Mouse (Mus musculus) intestine, postnatal 0 days (tissue): ENCODE results near the gene Itgb8. TPM values are rescaled to one million over a fixed set of nuclear protein-coding genes. Genes with fewer than 3 reads are reported as not detected.

ENCODE experiments used
- ATAC-seq: fragments of 200-750 bp; cut with Nextera tagmentation; 2 replicates; pipeline ENCODE4 v1.8.0; 2017; ENCODE audit warnings: mild to moderate bottlenecking, moderate TSS enrichment, moderate library complexity
- H3K27ac ChIP-seq: fragments of 300-500 bp; sonication (generic); 2 replicates; pipeline ENCODE4 v1.5.1; 2014; ENCODE audit warnings: mild to moderate bottlenecking, low read depth, low read length, moderate library complexity
- H3K27me3 ChIP-seq: fragments of 300-500 bp; sonication (generic); replicated peaks from 2 replicates; pipeline ENCODE4 v1.6.1; 2014; ENCODE audit warnings: low read length, mixed read lengths; ENCODE audit not compliant: control insufficient read depth, insufficient read depth
- H3K36me3 ChIP-seq: fragments of 300-500 bp; sonication (generic); 2 replicates; pipeline ENCODE4 v1.6.1; 2014; ENCODE audit warnings: mild to moderate bottlenecking, moderate library complexity; ENCODE audit not compliant: control insufficient read depth, insufficient read depth
- H3K4me1 ChIP-seq: fragments of 300-500 bp; sonication (generic); replicated peaks from 2 replicates; pipeline ENCODE4 v1.6.1; 2014; ENCODE audit warnings: antibody characterized with exemption, low read length, mixed read lengths; ENCODE audit not compliant: control insufficient read depth, insufficient read depth
- H3K4me2 ChIP-seq: fragments of 300-500 bp; sonication (generic); replicated peaks from 2 replicates; pipeline ENCODE4 v1.6.1; 2014; ENCODE audit warnings: low read depth, mild to moderate bottlenecking, moderate library complexity
- H3K4me3 ChIP-seq: fragments of 300-500 bp; sonication (generic); 2 replicates; pipeline ENCODE4 v1.5.1; 2014; ENCODE audit warnings: low read depth, low read length
- H3K9ac ChIP-seq: fragments of 300-500 bp; sonication (generic); 2 replicates; pipeline ENCODE4 v1.6.1; 2014; ENCODE audit warnings: mild to moderate bottlenecking, low read depth, low read length
- H3K9me3 ChIP-seq: fragments of 300-500 bp; sonication (generic); 2 replicates; pipeline ENCODE4 v1.6.1; 2016; ENCODE audit warnings: mixed run types; ENCODE audit not compliant: control insufficient read depth
- CTCF ChIP-seq: sonication (generic); IDR thresholded peaks from 2 replicates; pipeline ENCODE4 v1.5.1; 2016; ENCODE audit warnings: low read depth, mild to moderate bottlenecking, control low read depth, antibody characterized with exemption, moderate library complexity
- WGBS: fragments of 180-500 bp; shearing (Covaris S2); extraction: QIAGEN DNeasy Blood & Tissue Kit; methylation state at CpG from one replicate; pipeline ENCODE4 v1.1.7; 2014; 5-methylcytosine and 5-hydroxymethylcytosine counted together
- polyA plus RNA-seq: library from polyadenylated mRNA; unstranded; fragments of >200 nt; fragmentation: Nextera tagmentation; extraction: Ambion mirVana; gene quantifications from 2 replicates; pipeline ENCODE4 v1.2.1, GENCODE M21; 2015

Gene Itgb8
- polyA plus RNA-seq, 1 experiment from 2014 or later: 1.1 TPM

- Histone ChIP-seq H3K9me3 (no peaks in the 10 kb centered on the region), H3K4me3 (no peak overlapping the region), H3K27ac (no peak overlapping the region), H3K4me2 (no peak overlapping the region), H3K27me3 (no peaks in the 10 kb centered on the region), H3K9ac (no peak overlapping the region), H3K4me1 (no peaks in the 10 kb centered on the region), H3K36me3 (no peaks in the 10 kb centered on the region)
- TF ChIP-seq CTCF: no peak
- no peak for ATAC-seq
These were observed 8.2 kb downstream of the Itgb8 start for GRCm38 (mm10) chr12:119230444-119230843.

- ATAC-seq: no peak
- H3K27ac ChIP-seq: no peak overlapping the region
- no peak overlapping the region for H3K9ac ChIP-seq
These were observed 9.0 kb downstream of the Itgb8 start for GRCm38 (mm10) chr12:119229601-119230000.

GRCm38 (mm10) chr12:119227898-119228297, 10.7 kb downstream of the Itgb8 start:
- Histone ChIP-seq H3K27ac (no peak overlapping the region), H3K9me3 (no peaks in the 10 kb centered on the region), H3K4me1 (no peaks in the 10 kb centered on the region), H3K9ac (no peak overlapping the region), H3K36me3 (no peaks in the 10 kb centered on the region), H3K4me3 (no peak overlapping the region), H3K27me3 (no peaks in the 10 kb centered on the region), H3K4me2 (no peak overlapping the region)
- no peak for TF ChIP-seq CTCF
- ATAC-seq: peak; percentile 31; the same call in 1 of the 2 replicates
- 69% methylated on average over 1 of the region's 1 CpGs for WGBS

More at GRCm38 (mm10) chr12:119229601-119230000, 9.0 kb downstream of the Itgb8 start:
- TF ChIP-seq CTCF: no peak
- Histone ChIP-seq H3K4me1 (no peaks in the 10 kb centered on the region), H3K9me3 (no peaks in the 10 kb centered on the region), H3K27me3 (no peaks in the 10 kb centered on the region), H3K4me3 (no peak overlapping the region), H3K4me2 (no peak overlapping the region), H3K36me3 (no peaks in the 10 kb centered on the region)
- 83% methylated on average over 2 of the region's 2 CpGs for WGBS

GRCm38 (mm10) chr12:119224699-119225098, 13.9 kb downstream of the Itgb8 start:
- H3K4me1 ChIP-seq: no peaks in the 10 kb centered on the region
- H3K9ac ChIP-seq: no peak overlapping the region
- TF ChIP-seq CTCF: no peak
- H3K27ac ChIP-seq: no peak overlapping the region
- H3K36me3 ChIP-seq: no peaks in the 10 kb centered on the region
- H3K4me3 ChIP-seq: no peak overlapping the region
- no peaks in the 10 kb centered on the region for H3K27me3 ChIP-seq
- ATAC-seq: no peak
- no peak overlapping the region for H3K4me2 ChIP-seq
- H3K9me3 ChIP-seq: no peaks in the 10 kb centered on the region

GRCm38 (mm10) chr12:119219409-119219808, 19.2 kb downstream of the Itgb8 start:
- Histone ChIP-seq H3K27me3 (no peaks in the 10 kb centered on the region), H3K4me2 (no peak overlapping the region), H3K9ac (no peak overlapping the region), H3K9me3 (no peaks in the 10 kb centered on the region), H3K27ac (no peak overlapping the region), H3K4me3 (no peak overlapping the region), H3K4me1 (no peaks in the 10 kb centered on the region), H3K36me3 (no peaks in the 10 kb centered on the region)
- TF ChIP-seq CTCF: no peak
- 100% methylated on average over 1 of the region's 1 CpGs for WGBS
- no peak for ATAC-seq

- no peaks in the 10 kb centered on the region for H3K9me3 ChIP-seq
- H3K36me3 ChIP-seq: no peaks in the 10 kb centered on the region
- no peak overlapping the region for H3K4me2 ChIP-seq
- no peak overlapping the region for H3K27ac ChIP-seq
- no peak for ATAC-seq
- no peaks in the 10 kb centered on the region for H3K27me3 ChIP-seq
- H3K9ac ChIP-seq: no peak overlapping the region
- TF ChIP-seq CTCF: no peak
- no peak overlapping the region for H3K4me3 ChIP-seq
- no peaks in the 10 kb centered on the region for H3K4me1 ChIP-seq
These were observed 20.8 kb downstream of the Itgb8 start for GRCm38 (mm10) chr12:119217700-119218265.

- no peaks in the 10 kb centered on the region for H3K27me3 ChIP-seq
- no peaks in the 10 kb centered on the region for H3K36me3 ChIP-seq
- no peak for TF ChIP-seq CTCF
- WGBS: 92% methylated on average over 3 of the region's 3 CpGs
- no peaks in the 10 kb centered on the region for H3K4me1 ChIP-seq
- H3K4me2 ChIP-seq: no peak overlapping the region
- ATAC-seq: no peak
- H3K27ac ChIP-seq: no peak overlapping the region
- H3K4me3 ChIP-seq: no peak overlapping the region
- H3K9me3 ChIP-seq: no peaks in the 10 kb centered on the region
- H3K9ac ChIP-seq: no peak overlapping the region
These were observed 23.4 kb downstream of the Itgb8 start for GRCm38 (mm10) chr12:119215225-119215624.
